Mouse (Mus musculus) heart, embryonic 11.5 days (tissue): ENCODE data around the gene Slc13a2. TPM values are rescaled to one million over a fixed set of nuclear protein-coding genes. Genes with fewer than 3 reads are reported as not detected.
A peak's percentile ranks its signal among the peaks of the same experiment; 100 is the strongest.

Source experiments
- ATAC-seq: fragments of 200-750 bp; cut with Nextera tagmentation; replicated peaks from 2 replicates; pipeline ENCODE4 v1.8.0; 2017; ENCODE audit warnings: moderate library complexity; ENCODE audit not compliant: insufficient number of reproducible peaks, low FRiP score, low TSS enrichment
- H3K27ac ChIP-seq: fragments of 300-500 bp; sonication (generic); 2 replicates; pipeline ENCODE4 v1.5.1; 2014; ENCODE audit warnings: mild to moderate bottlenecking, low read depth, low read length
- H3K27me3 ChIP-seq: fragments of 300-500 bp; sonication (generic); 2 replicates; pipeline ENCODE4 v1.6.1; 2014; ENCODE audit warnings: mild to moderate bottlenecking, low read length, mixed read lengths; ENCODE audit not compliant: control insufficient read depth, insufficient read depth
- H3K36me3 ChIP-seq: fragments of 300-500 bp; sonication (generic); 2 replicates; pipeline ENCODE4 v1.6.1; 2014; ENCODE audit warnings: mild to moderate bottlenecking, low read length, moderate library complexity, mixed read lengths; ENCODE audit not compliant: control insufficient read depth, insufficient read depth
- H3K4me1 ChIP-seq: fragments of 300-500 bp; sonication (generic); 2 replicates; pipeline ENCODE4 v1.6.1; 2014; ENCODE audit warnings: low read length; ENCODE audit not compliant: control insufficient read depth, insufficient read depth
- H3K4me2 ChIP-seq: fragments of 300-500 bp; sonication (generic); 2 replicates; pipeline ENCODE4 v1.6.1; 2014; ENCODE audit warnings: mild to moderate bottlenecking, moderate library complexity
- H3K4me3 ChIP-seq: fragments of 300-500 bp; sonication (generic); 2 replicates; pipeline ENCODE4 v1.5.1; 2014; ENCODE audit warnings: low read depth, low read length
- H3K9ac ChIP-seq: fragments of 300-500 bp; sonication (generic); 2 replicates; pipeline ENCODE4 v1.6.1; 2014; ENCODE audit warnings: mild to moderate bottlenecking, low read depth, low read length, moderate library complexity
- H3K9me3 ChIP-seq: fragments of 300-500 bp; sonication (generic); replicated peaks from 2 replicates; pipeline ENCODE4 v1.6.1; 2016; ENCODE audit warnings: low read length; ENCODE audit not compliant: control insufficient read depth
- WGBS: fragments of 180-500 bp; shearing (Covaris S2); extraction: QIAGEN DNeasy Blood & Tissue Kit; methylation state at CpG from one replicate; pipeline ENCODE4 v1.1.7; 2014; ENCODE audit not compliant: insufficient replicate concordance; 5-methylcytosine and 5-hydroxymethylcytosine counted together
- polyA plus RNA-seq: library from polyadenylated mRNA; unstranded; fragments of >200 nt; fragmentation: Nextera tagmentation; extraction: Ambion mirVana; gene quantifications from 2 replicates; pipeline ENCODE4 v1.2.1, GENCODE M21; 2014

The Slc13a2 gene
- polyA plus RNA-seq, 1 experiment from 2014 or later: not detected

DNA sequence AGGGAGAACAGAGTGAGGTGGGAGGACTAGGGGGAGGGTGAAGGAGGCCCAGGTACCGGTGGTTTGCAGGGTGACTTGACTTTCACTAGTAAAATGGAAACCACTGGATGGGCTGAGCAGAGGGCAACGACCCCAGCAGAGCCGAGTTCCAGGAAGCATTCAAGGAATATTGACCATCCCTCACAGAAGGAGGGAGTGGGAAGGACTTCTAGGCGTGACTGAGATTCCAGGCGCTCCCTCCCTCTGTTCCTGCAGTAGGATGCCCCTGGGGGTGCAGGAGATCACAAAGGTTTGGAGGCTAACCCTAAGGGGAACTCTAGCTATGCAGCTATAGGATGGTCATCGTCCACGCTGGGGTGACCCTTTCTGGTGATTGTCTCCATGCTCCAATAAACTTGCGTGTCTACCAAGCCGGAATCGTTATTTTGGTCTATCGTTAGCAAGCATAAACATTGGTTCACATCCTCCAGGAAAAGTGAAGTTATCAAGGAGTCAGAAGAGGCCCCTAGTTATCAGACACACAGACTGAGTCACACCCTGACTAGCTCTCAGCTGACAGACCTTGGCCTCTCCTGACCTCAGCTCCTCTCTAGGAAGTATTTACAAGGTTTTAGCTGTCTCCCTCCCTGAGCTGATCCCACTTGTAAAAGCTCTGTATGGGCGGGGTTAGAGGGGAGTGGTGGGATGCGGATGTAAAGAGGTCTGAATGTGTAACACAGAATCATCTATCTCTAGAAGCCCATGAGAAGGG is 41.4 kb upstream of the Slc13a2 start:
- Histone ChIP-seq H3K4me2 (no peak overlapping the region), H3K9ac (no peak overlapping the region; the same call in 1 of the 2 replicates), H3K36me3 (no peaks in the 10 kb centered on the region), H3K27ac (no peak overlapping the region), H3K4me3 (no peak overlapping the region), H3K27me3 (no peaks in the 10 kb centered on the region), H3K9me3 (no peaks in the 10 kb centered on the region), H3K4me1 (peaks cover 24% of the 10 kb centered on the region)
- 46% methylated on average over 13 of the region's 13 CpGs for WGBS
- ATAC-seq: 0 out of 2 replicates have a peak, but pooled peaks have one; percentile 22

DNA sequence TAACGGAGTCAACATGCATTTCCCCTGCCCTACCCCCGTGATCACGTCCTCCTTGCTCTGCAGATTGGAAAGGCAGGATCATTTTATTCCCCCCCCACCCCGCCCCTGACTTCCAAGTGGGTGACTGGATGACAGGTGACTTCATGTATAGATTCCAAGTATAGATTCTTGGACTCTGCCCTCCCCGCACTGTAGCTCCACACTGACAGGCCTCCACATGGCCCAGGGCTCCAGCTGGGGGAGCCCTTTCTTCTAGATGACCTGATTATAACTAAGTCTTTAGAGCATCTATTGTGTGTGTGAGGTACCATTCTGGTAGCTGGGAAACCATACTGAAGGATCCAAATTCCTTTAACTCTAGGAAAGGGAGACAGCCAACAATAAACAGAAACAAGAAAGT is 40.7 kb upstream of the Slc13a2 start:
- Histone ChIP-seq H3K4me1 (peaks cover 24% of the 10 kb centered on the region), H3K36me3 (no peaks in the 10 kb centered on the region), H3K4me2 (no peak overlapping the region), H3K9me3 (no peaks in the 10 kb centered on the region), H3K4me3 (no peak overlapping the region), H3K9ac (no peak overlapping the region), H3K27ac (no peak overlapping the region), H3K27me3 (no peaks in the 10 kb centered on the region)
- ATAC-seq: no peak
- 84% methylated on average over 5 of the region's 5 CpGs for WGBS

DNA sequence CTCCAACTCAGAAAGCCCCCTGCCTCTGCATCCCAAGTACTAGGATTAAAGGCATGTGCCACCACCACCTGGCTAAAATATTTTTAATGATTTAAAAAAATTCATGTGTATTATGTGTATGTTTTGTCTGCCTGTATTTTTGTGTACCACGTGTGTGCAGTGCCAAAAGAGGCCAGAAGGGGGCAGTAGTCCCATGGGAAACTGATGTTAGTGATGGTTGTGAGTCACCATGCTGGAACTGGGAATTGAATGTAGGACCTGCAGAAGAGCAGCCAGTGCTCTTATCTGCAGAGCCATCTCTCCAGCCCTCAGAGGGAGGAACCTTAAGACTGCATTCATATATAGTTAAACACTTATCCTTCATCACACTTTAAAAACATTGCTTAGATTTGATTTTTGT is 39.9 kb upstream of the Slc13a2 start:
- Histone ChIP-seq H3K4me1 (peaks cover 24% of the 10 kb centered on the region), H3K4me2 (no peak overlapping the region), H3K4me3 (no peak overlapping the region), H3K27ac (no peak overlapping the region), H3K27me3 (no peaks in the 10 kb centered on the region), H3K9ac (no peak overlapping the region), H3K36me3 (no peaks in the 10 kb centered on the region), H3K9me3 (no peaks in the 10 kb centered on the region)
- 58% methylated on average over 1 of the region's 1 CpGs for WGBS
- ATAC-seq: no peak

DNA sequence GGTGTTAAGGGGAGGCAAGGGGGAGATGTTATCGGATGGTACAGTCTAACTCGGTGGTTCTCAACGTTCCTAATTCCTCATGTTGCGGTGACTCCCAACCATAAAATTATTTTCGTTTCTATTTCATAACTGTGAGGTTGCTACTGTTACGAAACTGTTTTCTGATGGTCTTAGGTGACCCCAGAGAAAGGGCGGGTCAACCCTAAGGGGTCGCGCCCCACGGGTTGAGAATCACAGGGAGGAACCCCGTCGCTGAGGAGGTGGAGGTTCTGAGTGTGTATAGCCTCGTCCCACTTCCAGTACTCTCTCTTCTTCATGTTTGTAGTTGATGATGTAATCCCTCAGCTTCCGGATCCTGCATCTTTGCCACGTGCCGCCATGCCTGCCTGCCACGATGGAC is 36.7 kb upstream of the Slc13a2 start:
- Histone ChIP-seq H3K9me3 (no peaks in the 10 kb centered on the region), H3K4me1 (peaks cover 5% of the 10 kb centered on the region), H3K4me2 (no peak overlapping the region), H3K36me3 (no peaks in the 10 kb centered on the region), H3K27ac (no peak overlapping the region), H3K27me3 (0 out of 2 replicates have a peak, but pooled peaks cover 2% of the 10 kb centered on the region), H3K4me3 (no peak overlapping the region), H3K9ac (no peak overlapping the region)
- ATAC-seq: no peak
- WGBS: 75% methylated on average over 17 of the region's 17 CpGs

DNA sequence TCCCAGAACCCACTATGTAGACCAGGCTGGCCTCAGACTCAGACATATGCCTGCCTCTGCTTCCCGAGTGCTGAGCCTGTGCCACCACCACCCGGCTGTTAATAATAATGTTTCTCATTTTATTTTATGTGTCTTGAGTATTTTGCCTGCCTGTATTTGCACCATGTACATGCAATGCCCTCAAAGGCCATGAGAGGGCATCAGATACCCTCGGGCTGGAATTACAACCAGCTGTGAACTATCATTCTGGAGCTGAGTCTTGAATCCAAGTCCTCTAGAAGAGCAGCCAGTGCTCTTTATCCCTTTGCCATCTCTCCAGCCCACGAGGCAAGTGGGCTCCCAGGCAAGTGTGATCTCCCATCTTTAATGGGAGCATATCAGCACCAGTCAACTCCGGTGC is 33.3 kb upstream of the Slc13a2 start:
- Histone ChIP-seq H3K4me1 (peaks cover 3% of the 10 kb centered on the region; the same call in 1 of the 2 replicates), H3K9me3 (no peaks in the 10 kb centered on the region), H3K27ac (no peak overlapping the region), H3K36me3 (no peaks in the 10 kb centered on the region), H3K4me3 (no peak overlapping the region), H3K4me2 (peak overlapping the region; percentile 27), H3K27me3 (0 out of 2 replicates have a peak, but pooled peaks cover 2% of the 10 kb centered on the region), H3K9ac (no peak overlapping the region)
- no peak for ATAC-seq
- 30% methylated on average over 5 of the region's 5 CpGs for WGBS

DNA sequence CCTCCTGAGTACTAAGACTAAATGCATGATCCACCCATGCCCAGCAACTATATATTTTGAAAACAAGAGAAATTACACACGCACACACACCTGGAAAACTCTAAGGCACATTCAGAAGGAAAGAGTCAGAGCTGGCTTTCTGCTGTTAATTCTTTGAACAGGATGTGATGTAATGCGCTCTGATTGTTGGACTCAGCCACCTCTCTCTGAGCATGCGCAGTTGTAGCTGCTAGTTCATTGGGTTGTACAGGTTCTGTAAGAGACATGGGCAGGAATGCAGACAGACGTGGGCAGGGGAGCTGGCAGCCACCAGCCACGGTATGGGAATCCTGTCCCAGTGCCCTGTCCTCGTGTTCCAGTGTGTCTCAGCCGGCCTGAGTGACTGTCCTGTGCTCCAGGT is 32.3 kb upstream of the Slc13a2 start:
- no peak for ATAC-seq
- Histone ChIP-seq H3K4me3 (no peak overlapping the region), H3K9me3 (no peaks in the 10 kb centered on the region), H3K9ac (no peak overlapping the region), H3K27me3 (0 out of 2 replicates have a peak, but pooled peaks cover 2% of the 10 kb centered on the region), H3K36me3 (no peaks in the 10 kb centered on the region), H3K27ac (no peak overlapping the region), H3K4me2 (no peak overlapping the region), H3K4me1 (peaks cover 3% of the 10 kb centered on the region; the same call in 1 of the 2 replicates)
- 68% methylated on average over 7 of the region's 7 CpGs for WGBS

DNA sequence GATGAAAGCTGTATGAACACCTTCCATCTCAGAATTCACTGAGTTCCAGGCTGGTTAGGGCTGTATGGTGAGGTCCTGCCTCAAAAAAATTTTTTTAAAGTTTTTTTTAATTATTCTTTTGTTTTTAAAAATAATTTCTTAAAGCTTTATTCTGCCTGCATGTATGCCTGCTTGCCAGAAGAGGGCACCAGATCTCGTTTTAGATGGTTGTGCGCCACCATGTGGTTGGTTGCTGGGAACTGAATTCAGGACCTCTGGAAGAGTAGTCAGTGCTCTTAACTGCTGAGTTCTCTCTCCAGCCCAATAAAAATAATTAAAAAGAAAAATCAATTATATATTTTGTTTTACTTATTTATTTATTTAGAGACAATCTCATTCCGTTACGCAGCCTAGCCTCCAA is 31.7 kb upstream of the Slc13a2 start:
- H3K27ac ChIP-seq: no peak overlapping the region
- no peak overlapping the region for H3K9ac ChIP-seq
- no peak overlapping the region for H3K4me3 ChIP-seq
- no peak overlapping the region for H3K4me2 ChIP-seq
- H3K27me3 ChIP-seq: 0 out of 2 replicates have a peak, but pooled peaks cover 2% of the 10 kb centered on the region
- no peaks in the 10 kb centered on the region for H3K9me3 ChIP-seq
- 8% methylated on average over 4 of the region's 4 CpGs for WGBS
- no peaks in the 10 kb centered on the region for H3K36me3 ChIP-seq
- H3K4me1 ChIP-seq: peaks cover 3% of the 10 kb centered on the region; the same call in 1 of the 2 replicates
- no peak for ATAC-seq

DNA sequence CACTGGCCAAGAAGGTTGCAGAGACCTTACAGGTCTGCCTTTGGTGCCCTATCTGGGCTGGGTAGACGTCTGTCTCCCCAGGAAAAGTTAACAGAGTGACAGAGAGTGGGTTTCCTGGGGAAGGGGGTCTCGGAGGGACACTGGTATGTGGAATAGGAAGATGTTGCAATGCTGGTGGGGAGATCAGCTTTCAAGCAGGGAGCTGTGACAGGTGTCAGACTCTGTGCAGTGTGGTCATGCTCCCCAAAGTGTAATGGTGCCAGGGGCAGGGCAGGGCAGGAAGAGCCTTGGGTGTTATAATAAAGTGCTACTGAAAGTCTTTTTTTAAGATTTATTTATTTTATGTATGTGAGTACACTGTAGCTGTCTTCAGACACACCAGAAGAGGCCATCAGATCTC is 28.3 kb upstream of the Slc13a2 start:
- 35% methylated on average over 2 of the region's 2 CpGs for WGBS
- no peak overlapping the region for H3K27ac ChIP-seq
- H3K36me3 ChIP-seq: no peaks in the 10 kb centered on the region
- H3K4me3 ChIP-seq: no peak overlapping the region
- H3K4me1 ChIP-seq: no peaks in the 10 kb centered on the region
- H3K27me3 ChIP-seq: no peaks in the 10 kb centered on the region
- H3K4me2 ChIP-seq: no peak overlapping the region
- H3K9ac ChIP-seq: no peak overlapping the region
- no peaks in the 10 kb centered on the region for H3K9me3 ChIP-seq
- no peak for ATAC-seq

DNA sequence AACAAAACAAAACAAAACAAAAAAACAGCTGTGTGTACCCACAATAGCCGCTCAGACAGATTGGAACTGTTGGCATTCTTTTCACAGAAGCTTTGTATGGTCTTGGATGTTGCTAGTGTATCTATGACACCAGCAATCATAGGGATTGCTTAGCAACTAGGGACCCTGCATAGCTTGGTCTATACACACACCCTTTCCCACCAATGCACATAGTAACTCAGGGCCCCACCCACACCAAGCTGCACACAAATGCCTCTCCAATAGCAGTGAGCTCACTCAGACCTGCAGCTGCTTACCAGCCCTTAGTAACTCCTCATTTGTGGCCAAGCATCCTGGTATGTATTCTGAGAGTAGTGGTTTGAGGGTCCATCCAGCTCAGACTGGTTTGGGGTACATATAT is 26.2 kb upstream of the Slc13a2 start:
- Histone ChIP-seq H3K9me3 (no peaks in the 10 kb centered on the region), H3K36me3 (no peaks in the 10 kb centered on the region), H3K27me3 (no peaks in the 10 kb centered on the region), H3K4me3 (no peak overlapping the region), H3K9ac (no peak overlapping the region), H3K27ac (no peak overlapping the region), H3K4me2 (no peak overlapping the region), H3K4me1 (no peaks in the 10 kb centered on the region)
- ATAC-seq: no peak
- 87% methylated on average over 1 of the region's 1 CpGs for WGBS
